Mouse (Mus musculus): ENCODE results near the gene Sufu. TPM values are rescaled to one million over a fixed set of nuclear protein-coding genes. Genes with fewer than 3 reads are reported as not detected.
A peak's percentile ranks its signal among the peaks of the same experiment; 100 is the strongest.

The Sufu gene
- total RNA-seq, 2 experiments from 2014 or later = 9.0 to 20.9 TPM

DNA sequence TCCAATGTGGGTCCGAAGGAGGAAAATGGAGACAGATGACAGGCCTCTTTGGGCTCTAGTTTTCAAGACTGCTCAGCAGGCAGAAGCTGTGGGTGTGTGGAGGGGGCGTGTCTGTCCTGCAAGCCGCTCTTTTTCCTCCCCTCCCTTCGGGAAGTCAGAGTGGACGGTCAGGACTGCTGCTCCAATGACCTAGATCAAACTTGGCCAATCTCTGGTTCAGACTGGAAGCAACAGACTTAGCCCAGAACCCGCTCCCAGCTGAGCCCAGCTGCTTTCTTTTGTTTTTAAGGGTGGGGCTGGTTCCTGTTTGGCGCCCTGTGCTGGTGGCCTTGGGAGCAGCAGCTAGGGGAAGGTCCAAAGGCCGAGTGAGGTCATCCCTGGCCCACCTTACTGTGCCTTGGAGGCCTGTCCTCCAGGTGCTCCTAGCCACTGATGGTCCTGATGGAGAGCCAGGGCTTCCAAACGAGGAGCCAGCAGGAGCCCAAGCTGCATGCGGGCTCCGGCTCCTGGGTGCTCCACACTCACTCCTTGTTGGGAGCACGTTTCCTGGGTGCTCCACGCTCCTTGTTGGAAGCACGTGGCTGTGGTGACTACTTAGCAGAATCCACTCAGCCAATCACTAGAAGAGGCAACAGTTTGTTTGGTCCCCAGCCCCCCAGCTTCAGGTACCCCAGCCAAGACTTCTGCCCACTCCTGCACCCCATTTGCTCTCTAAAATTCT, 128.1 kb downstream of the Sufu start:
- peak; percentile 24; the same call in 1 of the 2 replicates for ATAC-seq (replicated peaks; ENCODE audit: poor library complexity, severe bottlenecking)

DNA sequence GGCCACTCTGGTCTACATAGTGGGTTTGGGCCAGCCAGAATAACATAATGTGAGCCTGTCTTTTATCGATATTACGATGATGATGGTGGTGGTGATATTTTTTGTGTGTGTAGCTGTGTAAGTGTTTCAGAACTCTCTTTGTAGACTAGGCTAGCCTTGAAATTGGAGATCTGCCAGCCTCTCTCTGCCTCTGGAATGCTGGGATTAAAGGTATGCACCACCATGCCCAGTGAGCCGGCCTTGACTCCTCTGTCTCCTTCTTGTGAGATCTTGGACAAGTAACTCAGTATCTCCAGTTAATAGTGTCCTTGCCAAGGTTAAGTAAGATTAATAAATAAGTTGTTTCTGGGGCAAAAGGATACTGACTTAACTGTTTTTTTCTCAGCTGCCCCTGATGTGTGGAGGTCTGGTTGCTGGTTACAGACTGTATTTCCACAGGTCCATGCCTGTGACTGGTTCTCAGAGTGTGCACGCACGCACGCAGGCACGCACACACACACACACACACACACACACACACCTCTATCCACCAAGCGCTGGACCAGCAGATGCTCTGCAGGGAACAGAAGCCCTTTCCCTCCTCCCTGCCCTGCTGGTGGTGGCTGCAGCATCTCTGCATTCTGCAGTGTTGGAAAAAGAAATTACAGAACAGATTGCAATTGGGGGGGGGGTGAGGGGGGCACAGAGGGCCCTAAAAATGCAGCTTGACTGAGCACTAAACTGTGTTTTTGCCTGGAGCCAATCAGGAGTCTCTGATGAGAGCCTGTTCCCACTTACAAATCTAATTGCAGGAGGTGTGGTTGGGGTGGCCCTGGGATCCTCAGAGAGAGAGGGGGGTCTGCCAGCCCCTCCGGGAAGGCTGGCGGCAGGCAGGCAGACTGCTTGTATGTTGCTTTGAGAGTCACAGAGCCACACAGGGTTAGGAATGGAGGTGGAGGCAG, 129.3 kb downstream of the Sufu start:
- ATAC-seq (replicated peaks; ENCODE audit: poor library complexity, severe bottlenecking) = no peak

DNA sequence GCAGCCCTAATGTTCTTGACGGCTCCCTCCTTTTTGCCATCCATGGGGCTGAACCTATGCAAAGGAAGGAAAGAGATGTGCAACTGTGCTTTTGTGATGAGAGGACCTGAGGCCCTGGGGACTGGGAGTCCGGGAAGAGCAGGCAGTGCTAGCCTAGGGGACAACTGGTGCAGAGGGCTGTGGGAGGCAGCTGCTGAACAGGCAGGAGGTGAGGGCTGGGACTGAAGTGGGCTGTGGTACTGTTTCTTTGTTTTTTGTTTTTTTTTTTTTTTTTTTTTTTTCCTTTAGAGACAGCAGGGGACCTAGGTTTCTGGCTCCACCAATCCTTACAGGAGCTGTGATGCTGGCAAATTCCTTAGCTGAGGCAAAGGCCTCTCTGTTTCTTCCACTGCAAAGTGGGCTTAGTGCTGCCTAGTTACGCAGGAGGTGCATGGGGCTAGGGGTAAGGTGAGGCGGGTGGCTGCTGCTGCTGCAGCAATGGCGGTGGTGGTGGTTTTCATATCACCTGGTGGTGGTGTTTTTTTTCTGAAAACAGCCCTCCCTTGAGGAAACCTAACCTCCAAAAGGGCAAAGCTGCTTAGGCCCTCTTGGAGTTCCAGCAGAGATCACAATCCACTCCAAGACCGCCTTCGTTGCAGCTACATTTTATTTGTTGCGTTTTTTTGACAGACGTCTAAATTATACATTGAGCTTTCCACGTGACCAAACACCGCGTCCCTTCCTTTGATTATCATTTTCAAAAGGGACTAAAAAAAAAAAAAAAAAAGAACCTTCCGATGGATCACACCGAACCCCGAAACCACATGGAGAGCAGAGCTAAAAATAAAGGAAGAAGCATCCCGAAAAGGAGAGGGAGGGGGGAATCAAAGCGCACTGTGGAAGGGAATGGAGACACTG, 131.2 kb downstream of the Sufu start:
- ATAC-seq (replicated peaks; ENCODE audit: poor library complexity, severe bottlenecking) = no peak

DNA sequence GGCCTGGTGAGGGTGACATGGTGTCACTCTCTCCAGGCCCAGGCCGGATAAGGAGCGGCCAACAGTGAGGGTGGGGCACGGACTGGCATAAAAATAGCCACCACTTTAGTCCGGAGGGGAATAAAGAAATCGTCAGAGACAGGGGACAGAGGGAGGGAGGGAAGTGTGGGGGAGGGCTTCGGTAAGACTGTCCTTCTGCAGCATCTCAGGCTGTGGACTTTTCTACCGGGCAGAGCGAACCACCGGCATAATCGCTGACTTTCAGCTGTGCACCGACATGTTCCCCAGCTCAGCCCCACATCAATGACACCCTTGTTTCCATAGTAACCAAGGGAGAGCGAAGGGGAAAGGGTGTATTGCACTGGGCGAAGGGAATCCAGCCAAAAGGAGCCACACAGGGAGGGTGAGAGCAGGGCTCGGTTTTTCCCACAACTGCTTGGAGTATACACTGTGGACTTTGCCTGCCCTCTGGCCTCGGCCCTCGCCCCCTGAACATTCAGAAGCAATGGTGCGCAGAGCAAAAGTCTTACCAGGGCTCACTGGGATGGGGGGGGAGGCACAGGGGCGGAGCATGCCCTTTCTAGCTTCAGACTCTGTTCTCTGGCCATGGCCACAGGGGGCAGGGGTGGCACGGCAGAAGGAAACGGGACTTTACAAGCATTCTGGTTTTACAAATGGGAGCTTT, 132.0 kb downstream of the Sufu start:
- peak; percentile 49 for ATAC-seq (replicated peaks; ENCODE audit: poor library complexity, severe bottlenecking)

DNA sequence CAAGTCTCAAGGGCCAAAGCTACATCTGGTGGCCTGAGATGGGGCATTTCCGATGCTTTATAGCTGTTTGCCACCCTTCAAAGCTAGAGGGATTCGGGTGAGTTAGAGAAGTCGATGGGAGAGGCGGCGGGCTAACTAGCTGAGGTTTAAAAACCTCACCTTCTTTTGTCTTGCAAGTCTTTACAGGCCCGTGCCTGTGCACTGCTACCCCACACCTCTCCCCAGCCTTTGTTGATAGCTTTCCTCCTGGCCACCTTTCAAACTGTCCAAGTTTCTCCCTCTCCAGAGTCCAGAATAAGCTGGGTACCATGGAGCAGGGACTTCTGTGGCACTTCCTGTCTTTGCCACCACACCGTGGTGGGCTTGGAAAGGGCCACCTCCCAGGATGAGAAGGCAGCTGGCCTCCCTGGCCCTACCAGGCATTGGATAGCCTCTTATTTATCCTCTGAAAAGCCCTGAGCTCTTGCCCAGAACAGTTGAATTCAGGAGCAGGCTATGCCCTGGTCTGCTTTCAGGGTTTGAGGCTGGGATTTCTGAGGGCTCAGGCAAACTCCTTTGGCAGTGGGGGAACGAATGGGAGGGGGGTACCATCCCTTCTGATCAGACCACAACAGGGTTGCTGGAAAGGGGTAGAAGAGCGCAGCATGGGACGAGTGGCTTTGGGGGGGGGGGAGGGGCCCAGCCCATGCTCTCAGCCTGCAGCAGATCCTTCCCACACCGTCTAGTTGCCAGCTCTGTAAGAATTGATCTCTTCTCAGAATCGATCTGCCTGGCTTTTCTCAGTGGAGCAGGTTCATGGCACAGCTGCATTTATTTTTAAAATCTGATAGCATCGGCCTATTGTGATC, 133.1 kb downstream of the Sufu start:
- no peak for ATAC-seq (replicated peaks; ENCODE audit: poor library complexity, severe bottlenecking)

DNA sequence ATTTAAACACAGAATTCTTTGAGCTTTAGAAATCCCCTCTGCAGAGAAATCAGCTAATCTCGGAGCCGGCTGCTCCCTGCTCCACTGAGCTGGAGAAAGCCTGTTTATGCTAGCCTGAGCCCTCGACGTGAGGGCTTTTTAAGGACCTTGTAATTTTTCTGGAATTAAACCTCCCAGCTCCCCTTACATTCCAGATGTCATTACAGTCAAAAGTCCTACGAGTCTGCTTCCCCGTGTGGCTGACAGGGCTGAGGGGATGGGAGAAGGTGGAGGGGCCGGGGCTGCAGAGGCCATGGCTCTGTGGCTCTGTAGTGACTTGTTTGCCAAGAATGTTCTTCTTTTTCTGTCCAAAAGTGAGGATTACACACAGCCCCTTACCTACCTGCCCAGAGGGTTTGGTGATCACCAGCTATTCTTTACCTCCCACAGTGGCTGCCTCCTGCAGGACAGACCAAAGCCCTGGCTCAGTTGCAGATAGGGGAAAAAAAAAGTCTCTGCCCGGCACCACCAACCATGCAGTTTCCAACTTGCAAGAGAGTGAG, 133.8 kb downstream of the Sufu start:
- no peak for ATAC-seq (replicated peaks; ENCODE audit: poor library complexity, severe bottlenecking)

DNA sequence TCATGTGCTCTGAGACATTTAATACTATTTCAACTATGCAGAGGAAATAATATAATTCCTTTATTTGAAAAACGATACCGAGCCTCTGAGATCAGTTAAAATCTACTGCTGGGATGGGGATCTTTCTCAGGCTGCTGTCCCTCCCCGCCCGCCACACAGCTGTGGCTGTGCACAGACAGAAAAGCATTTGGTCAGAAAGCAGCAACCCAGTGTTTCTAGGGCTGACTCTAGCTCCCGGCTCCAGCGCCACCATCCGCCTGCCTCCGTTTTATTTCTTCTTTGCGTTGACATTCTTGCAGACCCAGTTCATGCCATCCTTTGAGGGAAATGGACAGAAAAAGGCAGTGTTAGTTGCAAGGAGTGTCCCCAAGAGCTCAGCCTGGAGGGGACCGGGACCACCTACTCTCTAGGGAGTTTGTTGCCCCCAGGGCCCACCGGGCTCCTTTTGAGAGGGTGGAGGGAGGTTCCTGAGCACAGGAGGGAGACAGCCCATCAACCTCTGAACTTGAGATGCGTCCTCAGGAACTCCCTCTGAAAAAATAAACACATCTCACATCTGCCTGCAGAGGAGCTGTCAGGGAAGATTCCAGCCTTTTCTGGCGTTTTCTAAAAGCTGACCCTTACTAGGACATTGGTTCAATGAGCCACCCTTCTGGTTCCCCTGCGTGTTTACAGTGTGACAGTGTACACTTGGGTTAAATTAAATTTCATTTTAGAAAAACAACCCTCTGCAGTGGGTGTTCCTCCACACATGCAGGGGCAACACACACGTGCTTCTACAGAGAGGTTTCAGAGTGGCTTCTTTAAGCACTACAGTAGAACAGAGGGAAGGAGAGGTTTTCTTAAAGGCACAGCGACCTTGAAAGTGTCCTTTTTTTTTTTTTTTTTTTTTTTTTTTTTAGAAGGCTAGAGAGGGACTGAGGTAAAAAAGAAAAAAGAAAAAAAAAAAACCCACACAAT, 134.7 kb downstream of the Sufu start:
- no peak for ATAC-seq (replicated peaks; ENCODE audit: poor library complexity, severe bottlenecking)

DNA sequence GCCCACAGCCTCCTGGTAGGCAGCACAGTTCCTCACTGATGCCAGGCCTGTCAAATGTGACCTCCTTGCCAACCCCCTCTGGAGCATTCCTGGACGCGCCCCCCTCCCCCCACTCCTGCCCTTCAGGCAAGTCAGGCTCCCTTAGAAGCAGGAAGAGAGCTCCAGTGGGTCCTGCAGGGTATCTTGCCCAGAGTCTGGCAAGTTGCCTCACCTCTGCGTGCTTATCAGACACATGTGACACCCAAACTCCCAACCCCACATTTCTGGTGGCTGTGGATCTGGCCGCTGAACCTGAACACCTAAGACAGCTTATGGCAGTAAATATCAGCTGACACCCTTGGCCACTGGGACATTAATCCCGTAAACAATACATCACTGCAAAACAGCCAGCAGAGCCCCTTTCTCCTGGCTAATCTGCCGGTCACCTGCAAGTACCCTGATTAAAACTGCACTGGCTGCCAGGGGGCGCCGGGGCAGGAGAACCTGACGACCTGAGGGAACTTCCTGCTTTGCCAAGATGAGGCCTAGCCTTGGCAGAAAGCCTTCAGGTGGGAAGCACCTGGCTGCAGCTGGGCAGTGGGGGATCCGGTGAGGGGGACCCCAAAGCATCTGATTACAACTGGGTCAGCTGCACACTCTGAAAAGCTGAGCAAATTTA, 135.5 kb downstream of the Sufu start:
- no peak for ATAC-seq (replicated peaks; ENCODE audit: poor library complexity, severe bottlenecking)

DNA sequence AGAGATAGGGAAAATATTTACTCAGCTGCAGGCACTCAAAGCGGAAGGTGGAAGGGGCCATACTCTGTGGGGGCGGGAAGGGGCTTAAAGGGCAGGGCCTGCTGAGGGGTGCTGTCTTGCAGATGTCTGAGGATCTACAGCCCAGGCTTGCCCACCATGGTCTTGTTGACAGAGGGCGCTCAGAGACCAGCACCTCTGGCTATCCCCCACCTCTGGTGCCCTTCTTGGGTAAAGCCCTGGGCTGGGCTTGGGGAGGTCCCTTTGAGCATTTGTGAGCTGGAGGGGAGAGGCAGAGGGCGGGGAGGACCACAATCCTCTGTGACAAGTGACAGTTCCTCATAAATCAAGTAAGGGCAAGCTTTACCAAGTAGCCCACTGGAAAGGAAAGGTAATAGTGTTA, 136.4 kb downstream of the Sufu start:
- no peak for ATAC-seq (replicated peaks; ENCODE audit: poor library complexity, severe bottlenecking)

DNA sequence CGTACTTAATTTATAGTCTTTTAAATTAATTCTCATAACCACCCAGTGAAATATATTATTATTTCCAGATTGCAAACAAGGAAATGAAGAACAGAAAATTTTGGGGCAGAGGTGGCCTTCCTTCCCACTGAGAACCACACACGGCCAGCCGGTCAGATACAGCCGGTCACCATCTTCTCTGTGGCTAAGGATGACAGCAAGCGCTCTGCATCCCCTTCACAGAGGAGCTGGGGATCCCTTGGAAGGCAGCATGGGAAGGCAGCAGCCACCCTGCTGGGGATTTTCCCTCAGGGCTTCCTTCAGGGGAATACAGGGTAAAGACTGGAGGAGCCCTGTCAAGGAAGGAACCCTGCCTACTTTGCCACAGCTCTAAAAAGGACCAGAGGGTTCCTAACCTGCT, 136.8 kb downstream of the Sufu start:
- ATAC-seq (replicated peaks; ENCODE audit: poor library complexity, severe bottlenecking) = no peak

DNA sequence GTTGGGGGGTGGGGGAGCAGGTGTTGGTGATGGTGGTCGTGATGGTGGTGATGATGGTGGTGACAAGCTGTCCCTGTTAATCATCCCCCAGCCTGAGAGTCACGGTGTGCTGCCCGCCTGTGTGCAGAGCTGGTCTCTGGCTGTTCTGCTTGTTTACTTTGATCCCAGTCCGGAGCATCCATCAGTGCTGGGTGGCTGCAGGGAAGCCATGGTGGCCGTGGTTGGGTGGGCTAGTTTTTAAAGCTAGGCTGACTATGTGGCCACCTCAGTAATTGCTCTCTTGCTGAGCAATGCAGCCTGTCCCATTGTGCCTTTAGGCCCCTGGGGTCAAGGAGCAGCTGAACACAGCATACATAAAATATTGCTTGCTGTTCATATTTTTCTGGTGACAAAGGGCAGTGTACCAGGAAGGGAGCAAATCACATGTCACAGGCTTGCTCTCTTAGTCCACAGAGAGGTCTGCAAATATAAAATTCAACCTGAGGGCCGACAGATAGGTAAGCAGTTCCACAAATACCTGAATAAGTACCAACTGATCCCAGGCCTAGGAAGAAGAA, 137.9 kb downstream of the Sufu start:
- ATAC-seq (replicated peaks; ENCODE audit: poor library complexity, severe bottlenecking) = no peak

DNA sequence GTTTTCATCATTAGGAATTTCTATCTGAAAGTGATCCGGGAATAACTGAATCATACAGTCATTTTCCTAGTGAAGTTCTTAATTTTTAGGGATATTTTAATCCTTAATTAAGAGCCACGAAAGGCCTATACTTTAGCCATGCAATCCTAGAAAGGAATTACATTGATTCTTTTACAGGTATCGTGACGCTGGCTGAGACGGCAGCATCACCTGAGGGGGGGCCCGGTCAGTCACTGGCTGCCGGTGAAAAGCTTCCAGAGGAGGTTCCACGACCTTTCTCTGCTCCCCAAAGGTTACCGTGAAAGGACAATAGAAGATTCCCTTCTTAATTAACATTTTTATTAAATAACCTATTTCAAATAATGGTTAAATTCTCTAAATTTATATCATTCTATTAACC, 140.7 kb downstream of the Sufu start:
- no peak for ATAC-seq (replicated peaks; ENCODE audit: poor library complexity, severe bottlenecking)

DNA sequence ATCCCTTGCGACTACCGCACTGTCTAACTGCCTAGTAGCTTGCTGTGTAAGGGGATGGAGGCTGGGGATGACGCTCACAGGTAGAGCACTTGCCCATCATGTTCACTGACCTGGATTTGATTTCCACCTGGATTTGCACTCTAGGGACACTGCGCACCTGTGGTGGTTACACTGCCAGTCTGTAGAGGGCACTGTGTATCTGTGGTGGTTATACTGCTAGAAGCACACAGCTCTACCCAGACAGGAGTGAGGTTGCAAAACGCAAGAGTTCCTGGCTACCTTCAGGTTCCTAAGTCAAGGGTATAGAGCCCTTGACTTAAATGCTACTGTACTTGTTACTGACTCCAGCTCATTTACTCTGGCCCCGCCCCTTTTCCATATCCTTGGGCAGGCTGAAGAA, 141.5 kb downstream of the Sufu start:
- no peak for ATAC-seq (replicated peaks; ENCODE audit: poor library complexity, severe bottlenecking)

Data from granulocyte monocyte progenitor cell, adult 5-6 weeks (primary cell).